Comparison of ENCODE assay signal across 17 mouse cellular contexts in genomic region chr11:80149412-80150023, GRCm38 (mm10).
"Had no signal": no experiment of that assay in that cellular context is flagged by ENCODE, and none has a peak within 500 bp of the region (broad histone marks: within the 10 kb centered on the region; RNA-seq: fewer than 3 reads in every experiment).

No protein-coding gene starts in this region.

- H3K36me3 ChIP-seq: limb, embryonic 10.5 days; liver, embryonic 13.5 days; lung, embryonic 15.5 days; midbrain, embryonic 15.5 days; neural tube, embryonic 12.5 days; stomach, embryonic 15.5 days had no signal

- DNase-seq: liver, embryonic 13.5 days; liver, postnatal 0 days; lung, postnatal 14 days; right cerebral cortex, postnatal 4 days; thymus, adult 2 months; thymus, postnatal 25 days had no signal

- H3K9ac ChIP-seq: liver, embryonic 13.5 days; liver, postnatal 0 days; lung, embryonic 15.5 days; midbrain, embryonic 15.5 days; neural tube, embryonic 12.5 days; stomach, embryonic 15.5 days had no signal

- ATAC-seq: intestine, postnatal 0 days; liver, postnatal 0 days; midbrain, embryonic 15.5 days had no signal

- H3K4me3 ChIP-seq: left cerebral cortex, adult 2 months; limb, embryonic 10.5 days; liver, embryonic 13.5 days; lung, embryonic 15.5 days; megakaryocyte, embryonic 14.5 days; midbrain, embryonic 15.5 days; neural tube, embryonic 12.5 days; stomach, embryonic 15.5 days had no signal

- H3K4me2 ChIP-seq: liver, embryonic 13.5 days; lung, embryonic 15.5 days; midbrain, embryonic 11.5 days; midbrain, embryonic 15.5 days; neural tube, embryonic 12.5 days; stomach, embryonic 15.5 days had no signal

- H3K27ac ChIP-seq: kidney, postnatal 0 days; left cerebral cortex, adult 2 months; limb, embryonic 10.5 days; liver, embryonic 13.5 days; lung, embryonic 15.5 days; macrophage; midbrain, embryonic 15.5 days; neural tube, embryonic 12.5 days; stomach, embryonic 15.5 days had no signal

- H3K9me3 ChIP-seq: limb, embryonic 10.5 days; liver, embryonic 13.5 days; lung, embryonic 15.5 days; megakaryocyte, embryonic 14.5 days; midbrain, embryonic 15.5 days; neural tube, embryonic 12.5 days; stomach, embryonic 15.5 days had no signal
